Mouse (Mus musculus) monocyte, adult 2 months (primary cell): Measurements from ENCODE around the gene Mob3c.

Experiments
- DNase-seq, 2 experiments: peaks; one replicate each; pipeline ENCODE4 v3.0.0; 2022; ENCODE audit warnings: low spot score in 2 of 2, low read depth in 1 of 2

The Mob3c gene

GRCm38 (mm10) chr4:115878216-115878678 is 50.4 kb downstream of the Mob3c start:
- DNase-seq, result no peak

GRCm38 (mm10) chr4:115878828-115879227 is 50.9 kb downstream of the Mob3c start:
- DNase-seq, result no peak

- no peak for DNase-seq
These were observed 53.3 kb downstream of the Mob3c start for GRCm38 (mm10) chr4:115881183-115881582.

GRCm38 (mm10) chr4:115882195-115882594 is 54.3 kb downstream of the Mob3c start:
- DNase-seq, result no peak

- no peak for DNase-seq
These were observed 56.1 kb downstream of the Mob3c start, which contains the start of gene Kncn for GRCm38 (mm10) chr4:115884022-115884421. Gene Kncn, plus strand, starts transcription at chr4:115884400.
